Mouse (Mus musculus): ENCODE data around the gene Snd1.

DNA sequence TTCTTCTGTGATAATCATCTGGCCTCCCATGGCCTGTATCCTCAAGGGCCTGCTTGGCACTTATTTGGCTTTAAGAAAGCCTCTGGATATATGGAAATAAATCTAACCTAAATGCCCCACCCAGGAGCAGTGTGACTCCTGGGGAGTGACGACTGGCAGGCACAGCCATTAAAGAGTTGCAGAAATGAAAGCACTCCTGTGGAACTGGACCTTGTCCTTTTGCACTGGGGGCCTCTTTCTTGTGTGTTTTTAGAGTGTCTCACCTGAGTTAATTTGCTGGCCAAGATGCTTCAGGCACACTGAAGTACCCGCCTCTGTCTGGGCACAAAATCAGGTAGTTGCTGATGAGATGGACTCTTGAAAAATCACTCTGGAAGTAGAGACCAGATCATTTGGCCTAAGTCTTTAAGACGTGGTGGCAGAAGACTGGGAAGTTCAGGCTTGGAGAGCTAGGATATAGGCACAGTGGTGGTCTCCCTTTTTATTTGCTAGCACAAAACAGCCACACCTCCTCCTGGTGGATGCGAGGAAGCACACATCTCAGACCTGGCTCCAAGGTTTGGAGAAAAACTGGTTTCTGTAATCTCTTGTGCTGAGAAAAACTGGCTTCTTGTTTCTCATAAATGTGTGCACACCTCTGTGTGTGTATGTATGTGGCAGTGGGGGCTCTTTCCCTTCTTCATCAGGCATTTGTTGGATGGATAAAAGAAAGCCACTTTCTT is 87.5 kb downstream of the Snd1 start:
- TF ChIP-seq POLR2A (IDR thresholded peaks at IDR 0.05; ENCODE audit: borderline replicate concordance, low read depth, low read length), result no peak
- no peak for TF ChIP-seq CTCF (IDR thresholded peaks at IDR 0.05; ENCODE audit: low read depth, low read length)
